Mouse (Mus musculus) neural tube, embryonic 12.5 days (tissue): Measurements from ENCODE around the gene Tfap2c. TPM values are rescaled to one million over a fixed set of nuclear protein-coding genes. Genes with fewer than 3 reads are reported as not detected.

Experiments
- ATAC-seq: fragments of 200-750 bp; cut with Nextera tagmentation; 2 replicates; pipeline ENCODE4 v1.8.0; 2017; ENCODE audit warnings: low read depth, mild to moderate bottlenecking, moderate TSS enrichment, moderate library complexity; ENCODE audit not compliant: low FRiP score
- H3K27ac ChIP-seq: fragments of 300-500 bp; sonication (generic); 2 replicates; pipeline ENCODE4 v1.5.1; 2016
- H3K27me3 ChIP-seq: fragments of 300-500 bp; sonication (generic); replicated peaks from 2 replicates; pipeline ENCODE4 v1.6.1; 2016; ENCODE audit warnings: mild to moderate bottlenecking
- H3K36me3 ChIP-seq: fragments of 300-500 bp; sonication (generic); 2 replicates; pipeline ENCODE4 v1.6.1; 2016; ENCODE audit warnings: mild to moderate bottlenecking
- H3K4me1 ChIP-seq: fragments of 300-500 bp; sonication (generic); 2 replicates; pipeline ENCODE4 v1.6.1; 2016
- H3K4me2 ChIP-seq: fragments of 300-500 bp; sonication (generic); replicated peaks from 2 replicates; pipeline ENCODE4 v1.6.1; 2016; ENCODE audit warnings: mild to moderate bottlenecking
- H3K4me3 ChIP-seq: fragments of 300-500 bp; sonication (generic); 2 replicates; pipeline ENCODE4 v1.5.1; 2016
- H3K9ac ChIP-seq: fragments of 300-500 bp; sonication (generic); 2 replicates; pipeline ENCODE4 v1.6.1; 2016; ENCODE audit warnings: mild to moderate bottlenecking
- H3K9me3 ChIP-seq: fragments of 300-500 bp; sonication (generic); 2 replicates; pipeline ENCODE4 v1.6.1; 2016; ENCODE audit warnings: mild to moderate bottlenecking
- whole genome bisulfite sequencing: fragments of 180-500 bp; shearing (Covaris S2); methylation state at CpG from one replicate; pipeline ENCODE4 v1.1.7; 2016; 5-methylcytosine and 5-hydroxymethylcytosine counted together
- polyA plus RNA-seq: library from polyadenylated mRNA; unstranded; fragments of >200 nt; fragmentation: Nextera tagmentation; extraction: Ambion mirVana; gene quantifications from 2 replicates; pipeline ENCODE4 v1.2.1, GENCODE M21; 2016

Tfap2c gene
- polyA plus RNA-seq, 1 experiment from 2014 or later = 1.0 TPM

GRCm38 (mm10) chr2:172543987-172544386, 5.4 kb upstream of the Tfap2c start:
- Histone ChIP-seq H3K27ac (no peak overlapping the region), H3K9me3 (peaks cover 9% of the 10 kb centered on the region; the same call in 1 of the 2 replicates), H3K9ac (no peak overlapping the region), H3K36me3 (no peaks in the 10 kb centered on the region), H3K4me1 (peaks cover 21% of the 10 kb centered on the region), H3K4me2 (no peak overlapping the region), H3K27me3 (peaks cover 61% of the 10 kb centered on the region), H3K4me3 (no peak overlapping the region)
- no peak for ATAC-seq
- WGBS = 23% methylated on average over 4 of the region's 4 CpGs

GRCm38 (mm10) chr2:172544601-172545127, 4.7 kb upstream of the Tfap2c start:
- ATAC-seq = no peak

GRCm38 (mm10) chr2:172545592-172546235, 3.7 kb upstream of the Tfap2c start:
- no peaks in the 10 kb centered on the region for H3K9me3 ChIP-seq
- H3K36me3 ChIP-seq = no peaks in the 10 kb centered on the region
- peaks cover 79% of the 10 kb centered on the region for H3K27me3 ChIP-seq
- 2% methylated on average over 35 of the region's 35 CpGs for WGBS
- H3K4me2 ChIP-seq = no peak overlapping the region
- ATAC-seq = no peak
- no peak overlapping the region for H3K27ac ChIP-seq
- H3K4me1 ChIP-seq = peaks cover 38% of the 10 kb centered on the region
- H3K4me3 ChIP-seq = no peak overlapping the region
- H3K9ac ChIP-seq = no peak overlapping the region

More at GRCm38 (mm10) chr2:172544601-172545127, 4.7 kb upstream of the Tfap2c start:
- Histone ChIP-seq H3K27ac (no peak overlapping the region), H3K27me3 (peaks cover 68% of the 10 kb centered on the region), H3K4me2 (no peak overlapping the region), H3K4me1 (peaks cover 28% of the 10 kb centered on the region), H3K9ac (no peak overlapping the region), H3K36me3 (no peaks in the 10 kb centered on the region), H3K4me3 (no peak overlapping the region), H3K9me3 (peaks cover 9% of the 10 kb centered on the region; the same call in 1 of the 2 replicates)
- 4% methylated on average over 6 of the region's 6 CpGs for WGBS

- 10% methylated on average over 16 of the region's 16 CpGs for WGBS
- Histone ChIP-seq H3K36me3 (no peaks in the 10 kb centered on the region), H3K4me2 (no peak overlapping the region), H3K27me3 (peaks cover 87% of the 10 kb centered on the region), H3K9me3 (no peaks in the 10 kb centered on the region), H3K9ac (no peak overlapping the region), H3K4me3 (no peak overlapping the region), H3K4me1 (peaks cover 46% of the 10 kb centered on the region), H3K27ac (no peak overlapping the region)
- ATAC-seq = no peak
These were observed 2.8 kb upstream of the Tfap2c start for GRCm38 (mm10) chr2:172546551-172546950.

- Histone ChIP-seq H3K9me3 (no peaks in the 10 kb centered on the region), H3K4me1 (peaks cover 49% of the 10 kb centered on the region), H3K27me3 (peaks cover 92% of the 10 kb centered on the region), H3K9ac (no peak overlapping the region), H3K4me2 (peak overlapping the region; percentile 16; the same call in 1 of the 2 replicates), H3K27ac (no peak overlapping the region), H3K36me3 (no peaks in the 10 kb centered on the region), H3K4me3 (no peak overlapping the region)
- WGBS = under 1% methylated on average over 21 of the region's 21 CpGs
- peak; percentile 27; the same call in 1 of the 2 replicates for ATAC-seq
These were observed 2.3 kb upstream of the Tfap2c start for GRCm38 (mm10) chr2:172547116-172547515.

GRCm38 (mm10) chr2:172547807-172548586, 1.4 kb upstream of the Tfap2c start:
- 2% methylated on average over 27 of the region's 27 CpGs for WGBS
- peaks cover 49% of the 10 kb centered on the region for H3K4me1 ChIP-seq

GRCm38 (mm10) chr2:172548672-172549255, 629 bp upstream of the Tfap2c start:
- Histone ChIP-seq H3K27ac (no peak overlapping the region), H3K4me3 (no peak overlapping the region), H3K36me3 (no peaks in the 10 kb centered on the region), H3K9me3 (no peaks in the 10 kb centered on the region), H3K9ac (no peak overlapping the region), H3K4me1 (peaks cover 49% of the 10 kb centered on the region), H3K4me2 (peak overlapping the region; percentile 61), H3K27me3 (peaks cover 97% of the 10 kb centered on the region)
- WGBS = under 1% methylated on average over 27 of the region's 27 CpGs
- no peak for ATAC-seq

More at GRCm38 (mm10) chr2:172547807-172548586, 1.4 kb upstream of the Tfap2c start:
- Histone ChIP-seq H3K27me3 (peaks cover 95% of the 10 kb centered on the region), H3K27ac (no peak overlapping the region), H3K36me3 (no peaks in the 10 kb centered on the region), H3K9ac (no peak overlapping the region), H3K4me2 (peak overlapping the region; percentile 16; the same call in 1 of the 2 replicates), H3K4me3 (peak overlapping the region; percentile 1; the same call in 1 of the 2 replicates), H3K9me3 (no peaks in the 10 kb centered on the region)
- no peak for ATAC-seq

- H3K4me2 ChIP-seq = peak overlapping the region; percentile 61
- no peaks in the 10 kb centered on the region for H3K9me3 ChIP-seq
- peak overlapping the region; percentile 13; the same call in 1 of the 2 replicates for H3K4me3 ChIP-seq
- no peaks in the 10 kb centered on the region for H3K36me3 ChIP-seq
- peaks cover 47% of the 10 kb centered on the region for H3K4me1 ChIP-seq
- under 1% methylated on average over 62 of the region's 62 CpGs for WGBS
- 0 out of 2 replicates have a peak overlapping the region, but pooled peaks have one; percentile 1 for H3K9ac ChIP-seq
- ATAC-seq = 0 out of 2 replicates have a peak, but pooled peaks have one; percentile 35
- peaks cover 95% of the 10 kb centered on the region for H3K27me3 ChIP-seq
- no peak overlapping the region for H3K27ac ChIP-seq
These were observed 1.1 kb downstream of the Tfap2c start for GRCm38 (mm10) chr2:172550364-172551080.

GRCm38 (mm10) chr2:172551081-172551720, 1.8 kb downstream of the Tfap2c start:
- WGBS = under 1% methylated on average over 57 of the region's 57 CpGs
- Histone ChIP-seq H3K4me1 (peaks cover 43% of the 10 kb centered on the region), H3K27me3 (peaks cover 95% of the 10 kb centered on the region), H3K4me2 (peak overlapping the region; percentile 61), H3K9ac (0 out of 2 replicates have a peak overlapping the region, but pooled peaks have one; percentile 1), H3K4me3 (peak overlapping the region; percentile 13), H3K27ac (no peak overlapping the region), H3K36me3 (no peaks in the 10 kb centered on the region), H3K9me3 (no peaks in the 10 kb centered on the region)
- no peak for ATAC-seq

- Histone ChIP-seq H3K4me1 (peaks cover 43% of the 10 kb centered on the region), H3K9me3 (no peaks in the 10 kb centered on the region), H3K27me3 (peaks cover 93% of the 10 kb centered on the region), H3K9ac (no peak overlapping the region), H3K4me2 (peak overlapping the region; percentile 61), H3K27ac (no peak overlapping the region), H3K36me3 (no peaks in the 10 kb centered on the region), H3K4me3 (0 out of 2 replicates have a peak overlapping the region, but pooled peaks have one; percentile 13)
- 3% methylated on average over 14 of the region's 14 CpGs for WGBS
- no peak for ATAC-seq
These were observed 2.5 kb downstream of the Tfap2c start for GRCm38 (mm10) chr2:172551872-172552271.

GRCm38 (mm10) chr2:172552666-172553065, 3.3 kb downstream of the Tfap2c start:
- Histone ChIP-seq H3K27ac (no peak overlapping the region), H3K4me3 (no peak overlapping the region), H3K9me3 (no peaks in the 10 kb centered on the region), H3K27me3 (peaks cover 92% of the 10 kb centered on the region), H3K9ac (no peak overlapping the region), H3K4me2 (no peak overlapping the region), H3K4me1 (peaks cover 35% of the 10 kb centered on the region), H3K36me3 (no peaks in the 10 kb centered on the region)
- no peak for ATAC-seq
- WGBS = 4% methylated on average over 6 of the region's 6 CpGs
